Mouse (Mus musculus) thymus, postnatal 36 days (tissue): ENCODE results near the gene Grn.
"Not testable (repeated sequence)": the region's sequence is repeated elsewhere in the genome, so short reads cannot be mapped to it uniquely, and the experiment has no call there.

Experiments
- DNase-seq, 2 experiments: peaks; one replicate each; pipeline ENCODE4 v3.0.0; 2022; ENCODE audit warnings: mixed read lengths in 2 of 2

The Grn gene

DNA sequence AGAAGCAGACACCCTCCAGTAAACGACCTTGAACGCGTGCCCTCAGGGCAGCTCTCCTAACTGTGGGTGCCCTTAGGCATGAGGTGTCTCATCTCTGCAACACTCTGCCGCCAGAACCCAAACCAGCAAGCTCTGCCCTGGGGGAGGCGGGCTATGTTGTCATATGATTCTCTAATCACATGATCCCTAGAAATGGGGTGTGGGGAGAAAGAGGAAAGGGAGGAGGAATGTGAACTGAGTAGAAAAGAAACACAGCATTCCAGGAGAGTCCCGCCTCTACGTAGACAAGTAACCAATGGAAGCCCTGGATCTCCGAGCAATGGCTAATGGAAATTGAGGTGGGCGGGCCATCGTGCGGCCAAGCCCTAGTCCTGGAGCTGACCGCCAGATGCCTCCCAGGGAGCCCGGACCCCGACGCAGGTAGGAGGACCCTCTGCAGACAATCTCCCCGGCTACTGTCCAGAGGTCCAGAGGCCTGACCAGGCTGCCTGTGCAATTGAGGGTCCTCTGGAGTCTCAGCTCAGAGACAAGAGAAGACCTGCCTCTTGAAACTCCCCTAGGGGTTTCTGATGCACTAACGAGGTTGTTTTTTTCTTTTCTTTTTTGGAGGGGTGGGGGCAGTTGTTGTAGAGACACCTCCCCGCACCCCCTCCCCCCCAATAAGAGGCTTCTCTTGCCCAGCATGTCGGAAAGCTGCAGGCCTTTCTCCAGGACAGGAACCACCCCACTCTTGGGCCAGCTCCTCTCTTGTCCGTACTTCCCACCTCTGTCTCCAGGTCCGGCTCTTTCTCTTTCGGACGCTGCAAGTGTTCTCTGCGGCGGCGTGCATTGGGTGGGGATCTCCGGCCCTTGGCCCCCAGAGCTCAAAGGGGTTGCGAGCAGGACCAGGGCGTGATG, at the start of gene Grn:
TSS of gene Grn (plus strand) at position 195 of the 897 bp plus-strand sequence.
- DNase-seq, result peak; percentile 56 to 63

DNA sequence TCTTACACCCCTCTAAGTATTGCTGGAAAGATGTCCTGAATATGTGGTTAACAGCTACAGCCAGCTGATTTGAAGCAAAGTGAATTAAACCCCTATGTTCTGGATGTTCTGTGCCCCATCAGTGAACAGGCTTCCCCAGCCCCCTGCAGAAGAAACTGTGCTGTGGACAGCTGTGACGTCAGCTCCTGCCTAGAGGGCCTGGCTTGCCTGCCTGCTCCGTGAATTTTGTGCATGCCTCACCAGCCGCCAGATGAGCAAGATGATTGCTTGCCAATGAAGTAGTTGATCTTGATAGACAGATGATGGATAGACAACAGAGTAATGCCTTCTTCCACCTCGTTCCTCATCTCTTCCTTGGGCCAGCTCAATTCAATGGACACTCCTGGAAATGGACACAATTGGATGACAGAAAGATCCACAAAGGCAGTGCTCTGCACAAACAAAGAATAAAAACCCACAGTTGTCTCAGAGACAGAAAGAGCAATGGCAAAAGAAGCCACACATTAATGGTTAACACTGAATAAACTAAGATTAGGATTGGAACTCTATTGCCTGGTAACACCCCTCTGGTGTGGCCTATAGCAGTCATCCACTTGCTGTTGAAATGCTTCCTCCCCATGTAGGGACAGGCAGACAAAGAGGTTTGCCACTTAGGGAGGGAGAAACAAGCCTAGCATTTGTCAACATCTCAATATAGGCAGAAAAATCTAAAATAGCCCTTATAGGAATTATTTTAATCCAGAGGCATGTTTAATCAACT, 48.6 kb upstream of the Grn start:
- DNase-seq, result no peak

DNA sequence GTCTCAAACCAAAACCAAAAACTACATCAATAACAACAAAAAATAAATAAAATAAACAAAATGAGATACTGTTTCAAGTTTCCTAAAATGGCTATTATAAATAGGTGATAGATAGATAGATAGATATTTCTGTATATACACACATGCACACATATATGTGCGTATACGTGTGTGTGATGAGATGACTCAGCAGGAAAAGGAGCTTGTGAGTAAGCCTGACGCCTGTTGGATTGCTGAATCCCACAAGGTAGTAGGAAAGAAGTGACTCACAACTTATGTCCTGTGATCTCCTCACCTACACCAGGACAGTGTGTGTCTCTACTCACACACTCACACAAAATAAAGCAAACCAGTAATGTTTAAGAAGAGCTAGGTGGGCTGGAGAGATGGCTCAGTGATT, 47.3 kb upstream of the Grn start:
- DNase-seq, result no peak

DNA sequence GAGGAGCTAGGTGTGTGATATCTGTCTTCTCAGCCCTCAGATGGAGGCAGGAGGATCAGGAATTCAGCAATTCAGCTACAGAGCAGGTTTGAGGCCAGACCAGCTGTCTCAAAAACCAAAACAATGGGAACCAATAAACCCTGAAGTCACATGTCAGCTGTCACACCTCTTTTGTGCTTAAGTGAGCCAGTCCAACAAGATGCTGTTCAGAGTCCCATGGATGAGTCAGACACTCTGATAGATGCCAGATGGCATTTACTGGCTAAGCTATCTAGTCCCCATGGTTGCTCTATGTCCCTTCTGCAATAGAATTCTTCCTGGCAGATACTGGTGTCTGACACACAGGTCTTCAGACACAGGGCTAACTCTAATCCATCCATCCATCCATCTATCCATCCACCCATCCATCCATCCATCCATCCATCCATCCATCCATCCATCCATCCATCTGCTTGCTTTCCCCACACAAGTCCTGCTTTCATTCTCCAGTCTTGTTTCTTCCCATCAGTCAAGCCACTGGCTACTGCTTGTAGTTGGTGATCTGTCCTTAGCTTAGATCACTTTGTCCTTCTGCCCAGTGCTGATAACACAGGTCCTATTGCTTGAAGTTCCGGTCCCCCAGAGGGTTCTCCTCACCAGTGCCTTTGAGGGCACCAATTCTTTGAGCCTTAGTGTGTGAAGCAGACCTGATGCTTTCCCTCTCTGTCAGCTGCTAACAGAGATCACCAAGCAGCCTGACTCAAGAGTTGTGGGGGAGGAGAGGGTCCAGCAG, 46.6 kb upstream of the Grn start:
- DNase-seq, result no peak

DNA sequence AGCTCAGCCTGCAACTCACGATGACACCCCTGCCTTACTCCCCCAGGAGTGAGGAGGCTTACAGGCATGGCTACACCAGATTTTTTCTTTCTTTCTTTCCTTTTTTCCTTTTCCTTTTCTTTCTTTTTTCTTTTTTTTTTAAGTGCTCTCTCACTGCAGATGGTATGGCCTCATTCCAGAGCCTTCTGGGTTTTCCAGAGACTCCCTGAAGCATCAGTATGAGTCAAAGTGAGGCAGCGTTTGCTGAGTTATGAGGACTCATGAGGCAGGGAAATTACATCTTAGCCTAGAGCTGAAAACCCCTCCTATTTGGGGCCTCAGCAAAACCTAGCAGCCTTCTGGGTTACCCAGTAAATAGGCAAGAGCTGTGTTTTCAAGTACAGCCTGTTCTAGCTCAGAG, 45.7 kb upstream of the Grn start:
- DNase-seq, result no peak

DNA sequence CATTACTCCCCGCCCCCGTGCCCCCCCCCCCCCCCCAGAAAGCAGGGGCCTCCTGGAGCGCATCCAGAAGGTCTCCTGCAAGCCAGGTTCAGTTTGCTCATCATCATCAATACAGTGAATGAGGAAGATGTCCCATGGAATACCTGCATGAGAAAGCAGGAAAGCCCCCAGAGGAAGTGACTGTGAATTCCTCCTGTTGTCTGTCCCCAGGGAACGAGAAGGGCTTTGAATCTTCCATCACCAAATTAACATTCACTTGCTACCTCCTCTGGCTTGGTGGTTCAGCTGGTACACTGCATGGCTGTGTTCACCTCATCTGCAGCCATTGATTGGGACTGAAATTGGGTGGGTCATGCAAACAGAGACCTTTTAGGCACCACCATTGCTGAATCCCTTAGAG, 45.0 kb upstream of the Grn start:
- DNase-seq, result no peak

DNA sequence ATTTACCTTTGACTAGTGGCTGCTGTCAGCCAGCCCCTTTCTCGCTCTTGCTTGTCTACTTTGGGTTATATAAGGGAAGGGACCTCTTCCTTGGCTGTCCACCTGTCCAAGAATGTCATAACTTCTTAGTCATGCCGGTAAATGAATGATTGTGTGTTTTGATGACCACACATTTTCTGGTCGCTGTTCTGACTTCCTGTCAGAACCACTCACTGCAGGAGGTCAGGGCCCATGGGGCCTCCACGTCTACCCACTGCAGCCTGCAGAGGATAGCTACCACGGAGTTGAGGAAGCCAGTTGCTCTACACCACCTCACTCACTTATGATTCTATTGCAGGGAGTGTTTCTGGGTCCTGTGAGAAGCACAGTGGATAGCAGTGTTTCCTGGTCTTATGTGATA, 44.0 kb upstream of the Grn start:
- DNase-seq, result no peak

DNA sequence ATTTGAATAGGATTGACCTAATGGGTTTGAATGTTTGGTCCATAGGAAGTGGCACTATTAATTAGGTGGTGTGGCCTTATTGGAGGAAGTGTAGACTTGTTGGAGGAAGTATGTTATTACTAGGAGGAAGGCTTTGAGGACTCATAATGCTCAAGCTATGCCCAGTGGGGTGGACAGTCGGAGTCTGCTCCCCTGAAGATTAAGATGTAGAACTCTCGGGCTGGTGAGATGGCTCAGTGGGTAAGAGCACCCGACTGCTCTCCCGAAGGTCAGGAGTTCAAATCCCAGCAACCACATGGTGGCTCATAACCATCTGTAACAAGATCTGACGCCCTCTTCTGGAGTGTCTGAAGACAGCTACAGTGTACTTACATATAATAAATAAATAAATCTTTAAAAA, 40.7 kb upstream of the Grn start:
- DNase-seq, result not testable (repeated sequence)

DNA sequence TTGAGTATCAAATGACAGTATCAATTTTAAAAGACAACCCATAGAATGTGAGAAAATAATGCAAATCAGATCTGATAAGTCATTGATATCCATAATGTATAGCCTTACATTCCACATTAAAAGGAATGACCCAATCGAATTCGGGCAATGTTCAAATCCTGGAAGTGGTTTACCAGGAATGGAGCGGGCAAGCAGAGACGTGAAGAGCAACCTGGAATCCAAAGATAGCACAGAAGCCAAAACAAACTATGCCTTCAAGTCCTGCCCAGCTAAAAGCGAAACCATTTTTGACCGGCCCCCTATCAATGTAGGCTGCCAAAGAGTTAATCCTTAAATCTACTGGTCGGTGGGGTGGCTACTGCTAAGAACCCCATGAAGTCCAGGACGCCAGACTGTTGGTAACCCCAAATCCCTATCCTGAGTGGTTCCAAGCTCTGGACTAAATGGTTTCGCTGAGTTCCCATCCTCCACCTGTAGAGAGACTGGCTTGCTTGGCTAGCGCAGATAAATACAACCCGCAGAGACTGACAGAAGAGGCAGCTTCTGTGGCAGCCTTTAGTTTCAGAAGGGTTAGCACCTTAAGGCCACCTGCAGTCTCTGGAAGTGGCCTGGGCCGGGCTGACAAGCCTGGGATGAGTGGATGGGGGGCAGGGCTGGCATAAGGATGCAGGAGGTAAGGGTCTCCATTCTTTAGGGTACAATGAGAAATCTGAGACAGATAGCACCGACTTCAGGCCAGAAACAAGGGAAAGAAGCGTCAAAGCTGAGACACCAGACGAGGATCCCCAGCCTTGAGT, 37.5 kb upstream of the Grn start:
- no peak for DNase-seq

DNA sequence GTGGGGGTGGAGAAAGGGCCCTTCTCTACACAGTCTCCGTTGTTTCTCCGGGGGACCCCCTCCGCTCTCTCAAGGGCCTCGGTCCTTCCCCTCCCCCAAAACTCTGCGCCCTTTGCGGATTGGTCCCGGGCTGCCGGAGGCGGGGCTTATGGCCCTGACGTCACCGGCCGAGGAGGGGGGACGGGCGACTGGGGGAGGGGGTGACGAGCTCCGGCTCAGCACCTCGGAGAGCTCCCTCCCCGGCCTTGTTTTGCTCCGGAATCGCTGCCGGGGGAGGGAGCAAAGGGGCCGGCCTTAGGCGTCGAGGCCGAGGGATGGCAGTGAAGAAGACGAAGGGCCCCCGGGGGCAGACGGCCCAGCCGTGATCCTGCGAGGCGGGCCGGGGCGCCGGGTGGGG, 36.9 kb upstream of the Grn start, which contains the start of gene Rundc3a:
TSS of gene Rundc3a (plus strand) at position 166 of the 397 bp plus-strand sequence.
- DNase-seq, result peak; percentile 86 to 88

DNA sequence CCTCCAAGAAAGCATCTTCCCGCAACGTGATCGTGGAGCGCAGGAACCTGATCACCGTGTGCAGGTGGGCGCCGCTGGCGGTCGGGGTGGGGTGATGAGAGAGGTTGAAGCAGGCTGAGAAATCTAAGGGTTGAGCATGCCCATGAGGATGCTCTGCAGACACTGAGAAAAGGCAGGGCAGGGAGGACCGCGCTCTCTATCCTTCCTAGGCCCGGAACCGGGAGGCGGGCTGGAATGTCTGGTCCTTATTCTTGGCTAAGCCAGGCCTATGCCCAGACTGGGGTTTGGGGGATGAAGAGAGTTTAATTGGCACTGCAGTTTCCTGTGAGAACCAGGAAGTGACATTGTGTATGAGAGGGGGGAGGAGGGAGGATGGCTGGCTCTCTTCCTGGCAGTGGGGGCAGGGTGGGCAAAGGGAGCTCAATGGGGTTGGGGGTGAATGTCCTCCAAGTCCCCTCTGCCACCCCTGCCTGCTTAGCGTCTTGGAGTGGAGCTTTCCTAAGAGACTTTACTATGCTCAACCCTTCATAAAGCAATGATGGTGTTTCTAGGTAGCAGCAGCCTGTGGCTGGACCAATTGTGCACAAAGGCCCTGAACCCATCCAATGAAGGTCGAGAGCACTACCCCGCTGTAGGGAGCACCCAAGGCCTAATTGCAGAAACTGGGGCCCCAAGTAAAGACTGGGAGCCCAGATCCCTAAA, 36.2 kb upstream of the Grn start:
- peak in 1 of 2 experiments; percentile 21 for DNase-seq

DNA sequence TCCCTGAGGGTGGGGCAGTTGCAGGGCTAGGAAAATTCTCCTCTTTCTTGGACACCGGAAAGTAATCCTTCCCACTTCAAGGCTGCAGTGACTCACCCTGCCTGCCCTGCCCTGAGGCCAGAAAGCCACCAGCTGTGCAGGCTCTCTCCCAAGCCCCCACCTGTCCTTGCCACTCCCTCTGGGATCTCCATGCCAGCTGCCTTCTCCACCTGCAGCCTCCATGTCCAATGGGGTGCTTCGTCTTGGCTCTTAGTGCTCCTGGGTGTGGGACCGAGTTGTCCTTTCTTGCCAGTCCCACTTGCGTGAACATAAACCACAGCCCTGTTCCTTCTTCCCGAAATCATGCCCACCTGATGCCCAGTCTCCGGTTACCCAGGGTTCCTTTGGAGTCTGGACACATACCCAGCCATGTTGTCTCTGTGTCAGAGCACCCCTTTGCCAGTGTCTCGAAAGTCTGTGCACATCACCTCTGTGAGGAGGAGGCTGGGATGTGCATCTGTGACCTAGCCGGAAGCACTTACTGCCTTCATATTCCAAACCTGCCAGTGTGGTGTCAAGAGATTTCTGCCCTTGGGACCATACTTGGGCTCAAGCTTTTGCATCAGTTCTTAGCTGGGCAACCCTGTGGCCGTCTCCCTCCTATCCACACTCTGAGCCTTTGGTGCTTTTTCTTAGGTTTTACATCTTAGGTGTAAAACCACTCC, 35.5 kb upstream of the Grn start:
- no peak for DNase-seq

DNA sequence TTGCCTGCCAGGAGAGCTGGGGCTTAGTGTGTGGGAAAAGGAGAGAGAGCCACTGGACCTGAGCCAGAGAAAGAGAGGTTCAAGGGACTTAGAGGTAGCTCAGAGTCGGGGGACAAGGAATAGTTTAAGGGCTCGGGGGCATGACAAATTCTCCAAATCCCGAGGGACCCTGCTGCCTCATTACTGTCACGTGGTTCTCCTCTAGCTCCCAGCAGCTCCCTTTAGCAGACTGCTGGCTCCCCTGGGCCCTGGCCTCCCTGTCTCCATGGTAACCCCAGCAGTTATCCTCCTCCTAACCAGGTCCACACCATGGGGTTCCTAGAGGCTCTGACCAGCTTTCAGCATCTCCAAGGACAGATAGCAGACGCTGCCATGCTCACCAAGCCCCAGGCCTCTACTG, 34.9 kb upstream of the Grn start:
- no peak for DNase-seq

DNA sequence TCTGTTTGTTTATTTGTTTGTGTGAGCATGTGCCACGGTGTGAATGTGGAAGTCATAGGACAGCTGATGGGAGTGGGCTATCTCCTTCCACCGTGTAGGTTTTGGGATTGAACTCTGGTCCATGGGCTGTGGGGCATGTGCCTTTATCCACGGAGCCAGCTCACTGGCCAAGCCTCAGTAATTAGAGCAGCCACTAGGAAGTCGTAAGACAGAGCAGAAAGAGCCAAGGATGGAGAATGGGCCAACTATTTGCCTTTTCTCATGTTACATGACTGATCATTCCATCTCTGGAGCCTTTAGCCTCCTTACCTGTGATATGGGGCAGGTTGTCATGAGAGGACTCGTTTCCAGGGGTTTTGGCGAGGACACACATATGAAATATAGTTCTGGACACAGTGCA, 33.9 kb upstream of the Grn start:
- DNase-seq, result no peak

DNA sequence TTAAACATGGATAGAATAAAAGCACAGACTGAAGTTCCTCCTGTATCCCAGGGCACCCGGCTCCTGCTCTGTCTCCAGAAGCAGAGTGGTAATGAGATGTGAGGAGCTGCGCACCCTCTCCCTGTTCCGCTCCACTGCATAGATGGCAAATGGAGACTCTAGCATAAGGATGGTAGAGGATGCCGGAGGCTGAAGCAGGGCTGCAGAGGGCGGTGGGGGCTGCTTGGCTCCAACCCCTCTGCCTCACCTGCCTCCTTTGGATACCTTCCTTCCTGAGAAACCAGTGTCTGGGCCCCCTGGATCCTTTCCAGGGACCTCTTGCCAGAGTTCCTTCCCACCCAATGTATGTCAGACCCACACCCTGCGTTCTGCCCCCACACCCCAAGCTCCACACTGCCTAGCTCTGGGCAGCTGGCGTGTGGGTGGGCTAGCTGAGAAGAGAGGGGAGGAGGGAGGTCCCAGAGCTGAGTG, 33.4 kb upstream of the Grn start:
- no peak for DNase-seq

DNA sequence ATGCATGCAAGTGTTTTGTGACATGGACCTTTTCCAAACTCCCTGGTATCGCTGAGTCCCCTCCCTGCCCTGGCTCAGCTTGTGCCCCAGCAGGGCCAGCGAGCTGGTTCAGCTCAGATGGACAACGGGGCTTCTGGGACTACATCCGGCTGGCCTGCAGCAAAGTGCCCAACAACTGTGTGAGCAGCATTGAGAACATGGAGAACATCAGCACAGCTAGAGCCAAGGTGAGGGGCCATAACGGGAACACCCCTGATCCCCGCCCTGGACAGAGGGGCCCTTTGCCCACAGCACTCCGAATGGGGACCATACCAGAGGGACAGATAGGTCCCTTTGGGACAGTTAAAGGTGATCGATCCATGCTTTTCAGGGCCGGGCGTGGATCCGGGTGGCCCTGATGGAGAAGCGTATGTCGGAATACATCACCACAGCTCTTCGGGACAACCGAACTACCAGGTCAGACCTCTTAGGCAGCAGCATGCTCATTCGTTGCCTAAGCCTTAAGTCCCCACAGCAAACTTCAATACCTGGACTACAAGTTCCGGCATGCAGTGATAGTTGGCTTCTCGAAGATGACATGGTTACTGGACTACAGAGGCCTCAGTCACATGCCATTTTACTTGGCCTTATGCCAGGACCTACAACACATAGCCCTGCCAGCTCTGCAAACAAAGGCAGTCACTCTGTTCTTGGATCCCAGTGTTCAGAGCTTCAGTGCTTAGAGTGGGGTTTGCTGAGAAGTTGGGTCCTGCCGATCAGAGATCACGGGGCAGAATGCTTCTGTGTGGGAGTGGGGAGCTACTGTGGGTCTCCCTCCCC, 31.9 kb upstream of the Grn start:
- DNase-seq, result no peak

DNA sequence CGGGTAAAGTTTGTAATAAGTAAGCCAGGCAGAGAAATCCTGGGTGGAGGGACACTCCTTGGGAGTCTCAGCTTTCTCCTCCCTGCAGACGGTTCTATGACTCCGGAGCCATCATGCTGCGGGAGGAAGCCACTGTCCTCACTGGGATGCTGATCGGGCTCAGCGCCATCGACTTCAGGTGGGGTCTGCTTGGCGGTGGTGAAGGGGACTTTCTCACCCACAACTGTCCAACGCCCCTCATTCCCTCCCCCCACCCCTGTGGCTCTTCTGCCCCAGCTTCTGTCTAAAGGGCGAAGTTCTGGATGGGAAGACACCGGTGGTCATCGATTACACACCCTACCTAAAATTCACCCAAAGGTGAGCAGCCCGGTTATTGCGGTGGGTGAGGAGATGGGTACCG, 31.0 kb upstream of the Grn start:
- no peak for DNase-seq

DNA sequence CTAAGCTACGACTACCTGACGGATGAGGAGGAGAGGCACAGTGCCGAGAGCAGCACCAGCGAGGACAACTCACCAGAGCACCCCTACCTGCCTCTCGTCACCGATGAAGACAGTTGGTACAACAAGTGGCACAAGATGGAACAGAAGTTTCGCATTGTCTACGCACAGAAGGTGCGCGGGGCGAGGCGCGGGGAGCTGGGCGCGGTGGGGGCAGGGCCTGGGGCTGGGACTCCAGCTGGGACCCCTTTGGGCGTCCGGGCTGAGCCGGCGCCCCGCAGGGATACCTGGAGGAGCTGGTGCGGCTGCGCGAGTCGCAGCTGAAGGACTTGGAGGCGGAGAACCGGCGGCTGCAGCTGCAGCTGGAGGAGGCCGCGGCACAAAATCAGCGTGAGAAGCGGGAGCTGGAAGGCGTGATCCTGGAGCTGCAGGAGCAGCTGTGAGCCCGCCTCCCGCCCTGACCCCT, 30.5 kb upstream of the Grn start:
- no peak for DNase-seq

DNA sequence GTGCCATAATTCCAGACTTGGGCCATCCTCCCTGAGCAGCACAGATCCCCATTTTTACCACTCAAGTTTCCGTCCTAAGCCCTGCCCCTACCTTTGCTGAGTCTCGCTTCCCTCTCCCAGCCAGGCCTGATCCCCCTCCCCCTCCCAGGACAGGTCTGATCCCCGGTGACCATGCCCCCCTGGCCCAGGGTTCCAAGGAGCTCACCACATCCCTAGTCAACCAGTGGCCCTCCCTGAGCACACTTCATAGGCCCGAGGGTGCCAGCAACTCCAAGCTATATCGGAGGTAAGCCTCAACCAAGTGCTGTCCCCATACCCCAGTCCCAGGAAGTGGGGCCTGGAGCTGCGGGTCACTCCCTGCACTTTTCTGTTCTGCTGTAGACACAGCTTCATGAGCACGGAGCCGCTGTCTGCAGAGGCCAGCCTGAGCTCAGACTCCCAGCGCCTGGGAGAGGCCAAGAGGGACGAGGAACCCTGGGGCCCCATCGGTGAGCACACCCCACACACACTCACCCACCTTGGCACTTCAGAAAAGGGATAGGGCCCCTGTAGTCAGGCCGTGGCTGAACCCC, 29.5 kb upstream of the Grn start:
- no peak for DNase-seq
